Mouse (Mus musculus) liver, embryonic 11.5 days (tissue): ENCODE measurements around the gene Anxa2. TPM values are rescaled to one million over a fixed set of nuclear protein-coding genes. Genes with fewer than 3 reads are reported as not detected.

ENCODE experiments used
- ATAC-seq: fragments of 200-750 bp; cut with Nextera tagmentation; replicated peaks from 2 replicates; pipeline ENCODE4 v1.8.0; 2017; ENCODE audit warnings: moderate number of reproducible peaks, mild to moderate bottlenecking, moderate TSS enrichment, moderate library complexity; ENCODE audit not compliant: low FRiP score
- DNase-seq: peaks from one replicate; pipeline ENCODE4 v3.0.0-alpha.2; 2017; ENCODE audit warnings: low spot score
- H3K27ac ChIP-seq: fragments of 300-500 bp; sonication (generic); 2 replicates; pipeline ENCODE4 v1.5.1; 2014; ENCODE audit warnings: mild to moderate bottlenecking, low read depth, low read length, control low read depth
- H3K27me3 ChIP-seq: fragments of 300-500 bp; sonication (generic); replicated peaks from 2 replicates; pipeline ENCODE4 v1.6.1; 2014; ENCODE audit warnings: low read length, mixed read lengths; ENCODE audit not compliant: control insufficient read depth, insufficient read depth
- H3K36me3 ChIP-seq: fragments of 300-500 bp; sonication (generic); 2 replicates; pipeline ENCODE4 v1.6.1; 2014; ENCODE audit warnings: mild to moderate bottlenecking, low read length, moderate library complexity, mixed read lengths; ENCODE audit not compliant: control insufficient read depth, insufficient read depth
- H3K4me1 ChIP-seq: fragments of 300-500 bp; sonication (generic); replicated peaks from 2 replicates; pipeline ENCODE4 v1.6.1; 2014; ENCODE audit warnings: low read length, mixed read lengths; ENCODE audit not compliant: control insufficient read depth, insufficient read depth
- H3K4me2 ChIP-seq: fragments of 300-500 bp; sonication (generic); 2 replicates; pipeline ENCODE4 v1.6.1; 2014; ENCODE audit warnings: mild to moderate bottlenecking, control low read depth, moderate library complexity
- H3K4me3 ChIP-seq: fragments of 300-500 bp; sonication (generic); 2 replicates; pipeline ENCODE4 v1.5.1; 2014; ENCODE audit warnings: low read depth, low read length, control low read depth
- H3K9ac ChIP-seq: fragments of 300-500 bp; sonication (generic); 2 replicates; pipeline ENCODE4 v1.6.1; 2014; ENCODE audit warnings: low read depth, low read length, control low read depth
- H3K9me3 ChIP-seq: fragments of 300-500 bp; sonication (generic); 2 replicates; pipeline ENCODE4 v1.6.1; 2016; ENCODE audit warnings: low read length, inconsistent platforms, mixed read lengths; ENCODE audit not compliant: control insufficient read depth
- WGBS: fragments of 180-500 bp; shearing (Covaris S2); extraction: QIAGEN DNeasy Blood & Tissue Kit; methylation state at CpG from one replicate; pipeline ENCODE4 v1.1.7; 2014; 5-methylcytosine and 5-hydroxymethylcytosine counted together
- polyA plus RNA-seq: library from polyadenylated mRNA; unstranded; fragments of >200 nt; fragmentation: Nextera tagmentation; extraction: Ambion mirVana; gene quantifications from 2 replicates; pipeline ENCODE4 v1.2.1, GENCODE M21; 2014

Anxa2 gene
- polyA plus RNA-seq, 1 experiment from 2014 or later, result 159 TPM

GRCm38 (mm10) chr9:69442471-69443038 lies 10.9 kb upstream of the Anxa2 start:
- H3K9ac ChIP-seq, result no peak overlapping the region
- ATAC-seq (no peak), DNase-seq (no peak)
- H3K27me3 ChIP-seq, result no peaks in the 10 kb centered on the region
- no peak overlapping the region for H3K4me2 ChIP-seq
- no peaks in the 10 kb centered on the region for H3K36me3 ChIP-seq
- no peak overlapping the region for H3K4me3 ChIP-seq
- no peak overlapping the region for H3K27ac ChIP-seq
- 40% methylated on average over 6 of the region's 6 CpGs for WGBS
- H3K4me1 ChIP-seq, result peaks cover 8% of the 10 kb centered on the region; the same call in 1 of the 2 replicates
- no peaks in the 10 kb centered on the region for H3K9me3 ChIP-seq

- H3K9ac ChIP-seq, result no peak overlapping the region
- no peaks in the 10 kb centered on the region for H3K27me3 ChIP-seq
- peaks cover 8% of the 10 kb centered on the region; the same call in 1 of the 2 replicates for H3K4me1 ChIP-seq
- no peak overlapping the region for H3K4me2 ChIP-seq
- 55% methylated on average over 3 of the region's 3 CpGs for WGBS
- no peak for DNase-seq
- no peak overlapping the region for H3K27ac ChIP-seq
- no peak overlapping the region for H3K4me3 ChIP-seq
- no peaks in the 10 kb centered on the region for H3K36me3 ChIP-seq
- H3K9me3 ChIP-seq, result no peaks in the 10 kb centered on the region
- ATAC-seq, result no peak
These were observed 10.2 kb upstream of the Anxa2 start for GRCm38 (mm10) chr9:69443203-69443602.

- Histone ChIP-seq H3K9ac (no peak overlapping the region), H3K9me3 (no peaks in the 10 kb centered on the region), H3K4me1 (peaks cover 7% of the 10 kb centered on the region), H3K36me3 (no peaks in the 10 kb centered on the region), H3K27me3 (peaks cover 7% of the 10 kb centered on the region; the same call in 1 of the 2 replicates), H3K4me2 (no peak overlapping the region), H3K4me3 (no peak overlapping the region), H3K27ac (no peak overlapping the region)
- no peak for ATAC-seq
- 60% methylated on average over 3 of the region's 3 CpGs for WGBS
- no peak for DNase-seq
These were observed 4.6 kb upstream of the Anxa2 start for GRCm38 (mm10) chr9:69448801-69449200.

- H3K27ac ChIP-seq, result no peak overlapping the region
- no peak overlapping the region for H3K4me2 ChIP-seq
- peaks cover 16% of the 10 kb centered on the region; the same call in 1 of the 2 replicates for H3K27me3 ChIP-seq
- H3K4me1 ChIP-seq, result peaks cover 20% of the 10 kb centered on the region
- H3K9me3 ChIP-seq, result no peaks in the 10 kb centered on the region
- ATAC-seq (no peak), DNase-seq (no peak)
- H3K36me3 ChIP-seq, result no peaks in the 10 kb centered on the region
- WGBS, result 80% methylated on average over 9 of the region's 9 CpGs
- H3K9ac ChIP-seq, result no peak overlapping the region
- no peak overlapping the region for H3K4me3 ChIP-seq
These were observed 2.8 kb upstream of the Anxa2 start for GRCm38 (mm10) chr9:69450636-69451035.

GRCm38 (mm10) chr9:69451886-69452810 lies 1.3 kb upstream of the Anxa2 start:
- no peak overlapping the region for H3K27ac ChIP-seq
- no peaks in the 10 kb centered on the region for H3K36me3 ChIP-seq
- H3K9me3 ChIP-seq, result no peaks in the 10 kb centered on the region
- WGBS, result 84% methylated on average over 10 of the region's 10 CpGs
- H3K27me3 ChIP-seq, result peaks cover 16% of the 10 kb centered on the region; the same call in 1 of the 2 replicates
- H3K4me3 ChIP-seq, result no peak overlapping the region
- DNase-seq, result no peak
- peaks cover 25% of the 10 kb centered on the region for H3K4me1 ChIP-seq
- H3K9ac ChIP-seq, result no peak overlapping the region
- no peak overlapping the region for H3K4me2 ChIP-seq
- ATAC-seq, result no peak

- H3K4me3 ChIP-seq, result peak overlapping the region; percentile 61
- WGBS, result 2% methylated on average over 32 of the region's 32 CpGs
- peak overlapping the region; percentile 52 for H3K27ac ChIP-seq
- H3K9ac ChIP-seq, result peak overlapping the region; percentile 69
- peaks cover 16% of the 10 kb centered on the region; the same call in 1 of the 2 replicates for H3K27me3 ChIP-seq
- H3K36me3 ChIP-seq, result no peaks in the 10 kb centered on the region
- peaks cover 38% of the 10 kb centered on the region for H3K4me1 ChIP-seq
- H3K4me2 ChIP-seq, result peak overlapping the region; percentile 76
- ATAC-seq (0 out of 2 replicates have a peak, but pooled peaks have one; percentile 13), DNase-seq (peak; percentile 66)
- H3K9me3 ChIP-seq, result no peaks in the 10 kb centered on the region
These were observed 664 bp downstream of the Anxa2 start for GRCm38 (mm10) chr9:69453901-69454666.

GRCm38 (mm10) chr9:69454691-69455090 lies 1.3 kb downstream of the Anxa2 start:
- WGBS, result 42% methylated on average over 4 of the region's 4 CpGs
- DNase-seq (no peak), ATAC-seq (no peak)
- Histone ChIP-seq H3K4me3 (peak overlapping the region; percentile 61), H3K36me3 (no peaks in the 10 kb centered on the region), H3K4me2 (peak overlapping the region; percentile 76), H3K4me1 (peaks cover 38% of the 10 kb centered on the region), H3K27me3 (peaks cover 16% of the 10 kb centered on the region; the same call in 1 of the 2 replicates), H3K9me3 (no peaks in the 10 kb centered on the region), H3K27ac (peak overlapping the region; percentile 21; the same call in 1 of the 2 replicates), H3K9ac (no peak overlapping the region; the same call in 1 of the 2 replicates)

- DNase-seq, result no peak
- H3K27me3 ChIP-seq, result peaks cover 16% of the 10 kb centered on the region; the same call in 1 of the 2 replicates
- 47% methylated on average over 4 of the region's 4 CpGs for WGBS
- H3K9me3 ChIP-seq, result no peaks in the 10 kb centered on the region
- ATAC-seq, result no peak
- peak overlapping the region; percentile 76 for H3K4me2 ChIP-seq
- H3K36me3 ChIP-seq, result no peaks in the 10 kb centered on the region
- no peak overlapping the region for H3K27ac ChIP-seq
- no peak overlapping the region for H3K9ac ChIP-seq
- H3K4me1 ChIP-seq, result peaks cover 38% of the 10 kb centered on the region
- peak overlapping the region; percentile 5; the same call in 1 of the 2 replicates for H3K4me3 ChIP-seq
These were observed 2.0 kb downstream of the Anxa2 start for GRCm38 (mm10) chr9:69455391-69455790.
